Mouse (Mus musculus): ENCODE measurements around the gene Tmprss9. TPM values are rescaled to one million over a fixed set of nuclear protein-coding genes. Genes with fewer than 3 reads are reported as not detected.

Gene Tmprss9
- total RNA-seq, 2 experiments from 2014 or later, result not detected

GRCm38 (mm10) chr10:80843087-80843930 is 28.3 kb upstream of the Tmprss9 start:
- DNase-seq, result no peak

DNA sequence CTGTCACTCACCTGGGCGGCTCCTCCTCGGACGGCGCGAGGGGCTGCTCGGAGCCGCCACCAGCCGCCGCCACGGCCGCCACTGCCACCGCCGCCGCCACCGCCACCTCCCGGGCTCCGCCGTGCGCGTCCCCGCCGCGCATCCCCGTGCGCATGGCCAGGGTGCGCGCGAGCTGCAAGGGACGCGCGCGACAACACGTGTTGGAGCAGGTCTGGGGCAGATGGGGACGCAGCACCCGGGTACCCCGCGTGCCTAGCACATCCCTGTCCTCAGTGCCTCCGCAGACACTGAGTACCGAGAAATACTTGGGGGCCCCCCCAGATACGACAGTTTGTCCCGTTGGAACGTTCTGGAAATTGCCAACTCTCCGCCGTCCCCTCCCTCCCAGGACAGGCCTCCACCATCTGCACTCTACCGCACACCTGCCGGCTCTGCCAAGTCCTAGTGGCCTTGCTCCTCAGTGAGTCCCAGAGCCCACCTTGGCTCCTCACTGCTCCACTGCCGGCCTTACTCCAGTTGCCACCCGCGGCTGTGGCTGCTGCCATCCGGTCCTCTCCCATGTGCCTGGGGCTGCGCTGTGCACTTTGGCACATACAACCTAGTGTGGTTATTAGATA is 27.6 kb upstream of the Tmprss9 start, which contains the start of gene Lingo3:
Lingo3 (minus strand) TSS at position 109 of the 617 bp plus-strand sequence.
- DNase-seq, result no peak

GRCm38 (mm10) chr10:80845055-80845693 is 26.5 kb upstream of the Tmprss9 start:
- peak; percentile 37 for DNase-seq

GRCm38 (mm10) chr10:80845732-80846131 is 25.9 kb upstream of the Tmprss9 start:
- DNase-seq, result no peak

DNA sequence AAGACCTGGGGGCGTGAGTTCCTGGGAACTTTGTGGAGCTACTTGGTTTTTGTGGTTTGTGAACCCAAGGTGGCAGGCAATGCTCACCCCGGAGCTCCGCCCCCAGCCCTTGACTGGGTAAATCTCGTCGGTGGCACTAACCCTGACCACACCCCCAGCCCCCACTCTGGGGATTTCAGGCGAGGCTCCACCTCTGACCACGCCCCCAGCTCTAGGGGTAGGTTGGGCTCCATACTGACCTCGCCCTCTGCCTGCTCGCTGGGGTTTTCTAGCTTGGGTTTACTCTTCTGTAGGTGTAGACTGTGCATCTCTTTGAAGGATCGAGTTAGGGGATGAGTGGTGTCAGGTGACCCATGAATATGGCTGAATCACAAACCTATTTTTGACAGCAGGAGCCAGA is 23.1 kb upstream of the Tmprss9 start:
- peak; percentile 56 for DNase-seq

GRCm38 (mm10) chr10:80854913-80855748 is 16.5 kb upstream of the Tmprss9 start, which contains the start of the genes Lsm7 and Sppl2b:
Lsm7 (minus strand) TSS chr10:80855209.
Sppl2b (plus strand) TSS chr10:80855275.
- DNase-seq, result peak; percentile 99

- no peak for DNase-seq
Observed at GRCm38 (mm10) chr10:80855749-80856073, 15.9 kb upstream of the Tmprss9 start.

GRCm38 (mm10) chr10:80856267-80856666 is 15.4 kb upstream of the Tmprss9 start:
- DNase-seq, result peak; percentile 30

DNA sequence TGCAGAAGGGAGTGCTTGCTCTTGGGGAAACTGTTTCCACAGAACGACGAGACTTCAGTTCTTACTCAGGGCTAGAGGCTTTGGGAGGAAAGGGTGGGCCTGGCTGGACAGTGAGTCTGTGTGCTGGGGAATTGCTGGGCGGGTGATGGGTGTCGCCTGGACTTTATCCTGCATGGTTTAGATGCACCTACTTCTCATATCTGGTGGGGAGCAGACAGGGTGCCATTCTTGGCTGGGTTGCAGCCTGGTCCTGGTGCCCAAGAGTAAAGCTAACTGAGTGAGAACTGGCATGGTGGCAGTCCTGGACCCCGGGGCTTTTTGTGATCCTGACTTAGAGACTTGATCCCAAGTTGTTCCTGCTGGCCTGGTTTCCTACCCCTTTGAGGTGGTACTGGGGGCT is 14.7 kb upstream of the Tmprss9 start:
- no peak for DNase-seq

GRCm38 (mm10) chr10:80857386-80857785 is 14.3 kb upstream of the Tmprss9 start:
- DNase-seq, result no peak

DNA sequence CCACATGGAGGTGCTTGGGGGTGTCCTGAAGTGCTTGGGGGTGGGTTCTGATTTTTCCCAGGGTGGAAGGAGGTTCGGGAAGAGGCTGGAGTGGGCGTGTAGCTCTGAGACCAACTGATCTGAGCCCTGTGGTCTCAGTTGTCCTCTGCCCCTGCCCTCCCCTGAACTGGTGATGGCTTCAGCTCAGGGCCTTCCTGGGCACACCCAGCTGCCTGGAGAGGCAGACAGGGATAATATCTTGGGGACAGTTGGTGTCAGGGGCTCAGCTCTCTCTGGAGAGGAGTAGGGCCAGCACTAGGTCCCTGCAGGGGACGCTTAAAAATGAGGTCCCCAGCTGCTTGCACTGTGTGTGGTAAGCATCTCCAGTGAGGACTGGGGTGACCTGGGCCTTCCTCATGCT is 13.8 kb upstream of the Tmprss9 start:
- no peak for DNase-seq

GRCm38 (mm10) chr10:80858350-80858935 is 13.2 kb upstream of the Tmprss9 start:
- DNase-seq, result no peak

GRCm38 (mm10) chr10:80862305-80862704 is 9.3 kb upstream of the Tmprss9 start:
- DNase-seq, result no peak

- DNase-seq, result no peak
Observed at GRCm38 (mm10) chr10:80864446-80864845, 7.2 kb upstream of the Tmprss9 start.

DNA sequence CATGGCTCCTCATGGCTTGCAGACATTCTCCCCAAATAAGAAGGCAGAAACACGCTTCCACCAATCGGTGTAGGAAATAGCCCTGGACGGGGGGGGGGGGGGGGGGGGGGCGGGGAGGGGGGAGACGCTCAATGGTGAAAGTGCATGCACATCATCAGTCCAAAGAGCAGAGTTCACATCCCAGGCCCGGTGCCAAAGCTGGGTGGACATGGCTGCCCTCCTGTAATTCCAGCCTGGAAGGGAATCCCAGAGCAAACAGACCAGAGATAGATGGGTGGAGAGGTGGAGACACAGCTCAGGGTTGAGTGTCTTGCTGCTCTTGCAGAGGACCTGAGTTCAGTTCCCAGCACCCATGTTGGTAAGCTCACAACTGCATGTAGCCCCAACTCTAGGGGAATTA is 655 bp upstream of the Tmprss9 start:
- no peak for DNase-seq

DNA sequence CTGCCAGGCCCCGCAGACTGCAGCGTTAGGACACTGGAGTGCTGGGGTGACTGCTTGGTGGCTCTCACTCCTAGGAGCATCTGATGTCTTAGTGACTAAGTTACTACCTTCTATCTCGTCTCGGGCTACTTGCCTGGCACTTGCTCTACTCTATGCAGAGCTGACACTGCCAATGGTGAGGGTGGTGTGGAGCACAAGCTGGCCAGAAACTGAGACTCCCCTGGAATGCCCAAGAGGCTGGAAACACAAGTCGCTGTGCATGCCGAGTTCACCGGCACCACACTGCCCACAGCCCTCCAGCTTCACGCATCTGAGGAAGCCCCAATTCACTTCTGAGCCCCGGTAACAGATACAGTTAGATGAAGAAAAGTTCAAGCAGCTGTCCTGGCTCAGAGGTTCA is 2.4 kb downstream of the Tmprss9 start:
- no peak for DNase-seq

DNA sequence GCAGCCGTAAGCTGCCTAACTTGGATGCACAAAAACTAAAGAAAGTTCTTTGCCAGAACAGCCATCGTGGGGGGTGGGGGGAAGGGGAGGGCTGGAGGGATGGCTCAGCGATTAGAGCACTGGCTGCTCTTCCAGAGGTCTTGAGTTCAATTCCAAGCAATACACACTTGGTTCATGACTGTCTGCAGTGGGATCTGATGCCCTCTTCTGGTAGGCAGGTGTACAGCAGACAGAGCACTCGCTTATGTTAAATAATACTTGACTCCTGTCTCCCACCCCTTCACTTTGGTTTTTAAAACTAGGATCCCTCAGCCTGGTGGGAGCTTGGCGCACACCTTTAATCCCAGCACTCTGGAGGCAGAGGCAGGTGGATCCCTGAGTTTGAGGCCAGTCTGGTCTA is 4.4 kb downstream of the Tmprss9 start:
- peak; percentile 74 for DNase-seq

DNA sequence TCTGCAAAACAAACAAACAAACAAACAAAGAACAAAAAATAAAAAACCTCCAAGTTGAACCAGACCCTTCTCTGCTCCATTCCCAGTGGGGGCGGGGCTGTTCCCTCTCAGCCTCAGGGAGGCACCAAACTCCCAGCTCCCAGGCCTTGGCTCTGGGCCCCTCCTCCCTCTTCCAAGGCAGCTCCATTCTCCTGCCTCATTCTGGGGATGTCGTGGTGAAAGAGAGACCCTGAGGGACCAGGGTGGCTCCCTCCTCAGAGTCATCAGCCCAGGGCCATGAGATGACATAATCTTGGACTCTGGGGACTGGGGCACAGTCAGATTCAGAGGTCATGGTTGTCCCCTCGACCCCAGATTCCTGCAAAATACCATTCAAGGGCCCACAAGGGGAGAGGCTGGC is 4.9 kb downstream of the Tmprss9 start:
- no peak for DNase-seq

DNA sequence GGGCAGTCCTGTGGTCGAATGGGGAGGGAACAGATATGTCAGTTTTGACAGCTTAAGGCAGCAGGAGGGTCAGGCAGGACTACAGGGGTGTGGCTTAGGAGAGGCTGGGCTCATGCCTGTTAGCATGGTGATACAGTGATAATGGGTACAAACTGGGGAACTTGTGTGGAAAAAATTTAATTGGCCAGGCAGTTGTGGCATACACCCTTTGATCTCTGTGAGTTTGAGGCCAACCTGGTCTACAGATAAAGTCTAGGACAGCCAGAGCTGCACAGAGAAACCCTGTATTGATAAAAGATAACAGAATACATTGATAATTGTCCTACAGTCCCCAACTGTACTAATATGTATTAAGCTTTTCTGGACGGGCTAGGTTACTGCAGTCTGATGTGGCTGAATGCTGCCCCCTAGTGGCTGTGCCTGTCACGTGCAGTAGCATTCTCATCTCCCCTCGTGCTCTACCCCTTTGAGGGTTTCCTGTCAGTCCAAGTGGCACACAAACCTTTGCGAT is 8.5 kb downstream of the Tmprss9 start:
- peak; percentile 82 for DNase-seq

GRCm38 (mm10) chr10:80880901-80881300 is 9.3 kb downstream of the Tmprss9 start:
- no peak for DNase-seq

GRCm38 (mm10) chr10:80881301-80881700 is 9.7 kb downstream of the Tmprss9 start:
- peak; percentile 85 for DNase-seq

- peak; percentile 82 for DNase-seq
Observed at GRCm38 (mm10) chr10:80887181-80887580, 15.5 kb downstream of the Tmprss9 start.

Measured in heart, postnatal 4 days (tissue).